Mouse (Mus musculus) midbrain, embryonic 13.5 days (tissue): ENCODE data around the gene Spdye4a. TPM values are rescaled to one million over a fixed set of nuclear protein-coding genes. Genes with fewer than 3 reads are reported as not detected.
"Not testable (repeated sequence)": the region's sequence is repeated elsewhere in the genome, so short reads cannot be mapped to it uniquely, and the experiment has no call there.

Experiments
- ATAC-seq: fragments of 200-750 bp; cut with Nextera tagmentation; 2 replicates; pipeline ENCODE4 v1.8.0; 2017; ENCODE audit warnings: mild to moderate bottlenecking, moderate TSS enrichment, moderate library complexity
- H3K27ac ChIP-seq: fragments of 300-500 bp; sonication (generic); 2 replicates; pipeline ENCODE4 v1.5.1; 2015; ENCODE audit warnings: inconsistent platforms, mild to moderate bottlenecking, moderate library complexity
- H3K27me3 ChIP-seq: fragments of 300-500 bp; sonication (generic); 2 replicates; pipeline ENCODE4 v1.6.1; 2015; ENCODE audit warnings: mild to moderate bottlenecking, inconsistent platforms
- H3K36me3 ChIP-seq: fragments of 300-500 bp; sonication (generic); 2 replicates; pipeline ENCODE4 v1.6.1; 2015; ENCODE audit warnings: mild to moderate bottlenecking, inconsistent platforms
- H3K4me1 ChIP-seq: fragments of 300-500 bp; sonication (generic); replicated peaks from 2 replicates; pipeline ENCODE4 v1.6.1; 2015; ENCODE audit warnings: inconsistent platforms
- H3K4me2 ChIP-seq: fragments of 300-500 bp; sonication (generic); replicated peaks from 2 replicates; pipeline ENCODE4 v1.6.1; 2015; ENCODE audit warnings: moderate library complexity, mild to moderate bottlenecking, inconsistent platforms
- H3K4me3 ChIP-seq: fragments of 300-500 bp; sonication (generic); replicated peaks from 2 replicates; pipeline ENCODE4 v1.5.1; 2015; ENCODE audit warnings: mild to moderate bottlenecking, inconsistent platforms
- H3K9ac ChIP-seq: fragments of 300-500 bp; sonication (generic); replicated peaks from 2 replicates; pipeline ENCODE4 v1.6.1; 2015; ENCODE audit warnings: mild to moderate bottlenecking, inconsistent platforms
- H3K9me3 ChIP-seq: fragments of 300-500 bp; sonication (generic); 2 replicates; pipeline ENCODE4 v1.6.1; 2016; ENCODE audit warnings: mild to moderate bottlenecking, inconsistent platforms
- WGBS: fragments of 180-500 bp; shearing (Covaris S2); methylation state at CpG from one replicate; pipeline ENCODE4 v1.1.7; 2015; 5-methylcytosine and 5-hydroxymethylcytosine counted together
- polyA plus RNA-seq: library from polyadenylated mRNA; unstranded; fragments of >200 nt; fragmentation: Nextera tagmentation; extraction: Ambion mirVana; gene quantifications from 2 replicates; pipeline ENCODE4 v1.2.1, GENCODE M21; 2015

The Spdye4a gene
- polyA plus RNA-seq, 1 experiment from 2014 or later: not detected

DNA sequence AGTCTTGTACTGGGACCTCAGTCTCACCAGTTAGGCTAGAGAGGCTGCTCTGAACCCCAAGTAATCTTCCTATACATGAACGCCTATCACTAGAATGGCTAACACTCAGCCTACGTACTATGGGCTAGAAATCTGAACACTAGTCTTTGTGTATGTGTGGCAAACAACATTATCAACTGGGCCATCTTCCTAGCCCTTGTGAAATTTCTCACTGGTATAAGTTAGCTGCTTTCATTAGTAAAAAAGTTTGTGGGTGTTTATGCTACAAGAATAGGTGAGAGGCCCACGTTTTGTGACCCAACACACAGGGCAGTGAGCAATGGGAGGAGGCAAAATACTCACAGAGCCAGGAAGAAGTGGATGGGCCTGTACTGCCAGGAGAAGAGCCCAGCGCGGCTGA lies 5.7 kb downstream of the Spdye4a start:
- H3K9ac ChIP-seq: no peak overlapping the region
- H3K9me3 ChIP-seq: no peaks in the 10 kb centered on the region
- no peak overlapping the region for H3K27ac ChIP-seq
- ATAC-seq: no peak
- no peaks in the 10 kb centered on the region for H3K27me3 ChIP-seq
- H3K36me3 ChIP-seq: no peaks in the 10 kb centered on the region
- H3K4me3 ChIP-seq: no peak overlapping the region
- H3K4me1 ChIP-seq: no peaks in the 10 kb centered on the region
- WGBS: 81% methylated on average over 5 of the region's 5 CpGs
- no peak overlapping the region for H3K4me2 ChIP-seq

DNA sequence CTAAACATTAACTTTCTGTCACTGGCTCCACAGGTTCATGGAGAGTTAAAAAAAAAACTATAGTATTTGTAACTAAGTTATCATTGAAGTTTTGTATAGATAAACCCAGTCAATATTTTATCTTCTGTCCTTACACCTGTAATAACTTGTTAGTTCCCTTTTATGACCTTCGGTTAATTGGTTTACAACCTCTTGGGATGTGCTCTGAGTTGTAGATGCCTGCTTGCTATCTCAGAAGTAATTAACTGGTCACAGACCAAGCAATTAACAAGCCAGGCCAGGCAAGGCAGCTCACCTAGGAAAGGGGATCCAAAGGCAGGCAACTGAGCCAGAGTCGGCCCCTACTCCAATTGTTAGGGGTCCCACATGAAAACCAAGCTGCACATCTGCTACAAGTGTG lies 12.9 kb downstream of the Spdye4a start:
- WGBS: 90% methylated on average over 2 of the region's 2 CpGs
- H3K4me2 ChIP-seq: no peak overlapping the region

DNA sequence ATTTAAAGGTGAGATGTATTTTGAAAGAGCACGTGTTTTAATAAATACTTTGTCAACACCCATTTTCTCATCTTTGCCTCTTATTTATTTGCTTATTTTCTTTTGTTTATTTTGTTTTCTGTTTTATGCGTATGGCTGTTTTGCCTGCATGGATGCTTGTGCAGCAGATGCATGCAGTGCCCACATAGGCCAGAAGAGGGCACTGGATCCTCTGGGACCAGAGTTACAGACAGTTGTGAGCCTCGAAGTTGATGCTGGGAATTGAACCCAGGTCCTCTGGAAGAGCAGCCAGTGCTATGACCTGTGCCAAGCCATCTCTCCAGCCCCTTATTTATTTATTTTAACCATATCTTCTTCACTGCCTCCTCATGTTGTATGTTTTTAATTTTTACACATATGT lies 21.7 kb downstream of the Spdye4a start:
- WGBS: 75% methylated on average over 3 of the region's 3 CpGs
- H3K4me1 ChIP-seq: no peaks in the 10 kb centered on the region
- no peak overlapping the region for H3K9ac ChIP-seq
- peaks cover 3% of the 10 kb centered on the region; the same call in 1 of the 2 replicates for H3K9me3 ChIP-seq
- no peak for ATAC-seq
- H3K4me2 ChIP-seq: no peak overlapping the region
- H3K4me3 ChIP-seq: no peak overlapping the region
- H3K27me3 ChIP-seq: no peaks in the 10 kb centered on the region
- H3K36me3 ChIP-seq: no peaks in the 10 kb centered on the region
- no peak overlapping the region for H3K27ac ChIP-seq

More for the DNA sequence above, 12.9 kb downstream of the Spdye4a start:
- no peaks in the 10 kb centered on the region for H3K36me3 ChIP-seq
- H3K27me3 ChIP-seq: no peaks in the 10 kb centered on the region
- no peak for ATAC-seq
- H3K4me1 ChIP-seq: no peaks in the 10 kb centered on the region
- no peak overlapping the region for H3K9ac ChIP-seq
- H3K9me3 ChIP-seq: 0 out of 2 replicates have a peak, but pooled peaks cover under 1% of the 10 kb centered on the region
- H3K4me3 ChIP-seq: no peak overlapping the region
- H3K27ac ChIP-seq: no peak overlapping the region

DNA sequence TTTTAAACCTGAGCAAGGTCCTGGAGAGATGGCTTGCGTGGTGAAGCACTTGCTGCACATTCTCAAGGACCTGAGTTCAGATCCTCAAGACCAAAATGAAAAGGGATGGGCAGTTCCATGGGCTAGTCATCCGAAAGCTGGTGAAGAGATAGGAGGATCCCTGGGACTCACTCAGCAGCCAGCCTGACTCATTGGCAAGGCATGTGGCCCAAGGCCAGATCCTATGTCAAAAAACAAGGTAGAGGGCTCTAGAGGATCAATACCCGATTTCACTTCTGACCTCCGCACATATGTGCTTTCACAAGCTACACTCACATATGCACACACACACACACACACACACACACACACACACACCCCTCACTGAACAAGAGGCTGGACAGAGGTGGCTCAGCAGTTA lies 30.2 kb downstream of the Spdye4a start:
- no peak for ATAC-seq
- H3K4me1 ChIP-seq: no peaks in the 10 kb centered on the region
- H3K27ac ChIP-seq: no peak overlapping the region
- WGBS: 89% methylated on average over 4 of the region's 4 CpGs
- H3K36me3 ChIP-seq: no peaks in the 10 kb centered on the region
- H3K4me2 ChIP-seq: no peak overlapping the region
- H3K27me3 ChIP-seq: no peaks in the 10 kb centered on the region
- no peaks in the 10 kb centered on the region for H3K9me3 ChIP-seq
- no peak overlapping the region for H3K9ac ChIP-seq
- no peak overlapping the region for H3K4me3 ChIP-seq

DNA sequence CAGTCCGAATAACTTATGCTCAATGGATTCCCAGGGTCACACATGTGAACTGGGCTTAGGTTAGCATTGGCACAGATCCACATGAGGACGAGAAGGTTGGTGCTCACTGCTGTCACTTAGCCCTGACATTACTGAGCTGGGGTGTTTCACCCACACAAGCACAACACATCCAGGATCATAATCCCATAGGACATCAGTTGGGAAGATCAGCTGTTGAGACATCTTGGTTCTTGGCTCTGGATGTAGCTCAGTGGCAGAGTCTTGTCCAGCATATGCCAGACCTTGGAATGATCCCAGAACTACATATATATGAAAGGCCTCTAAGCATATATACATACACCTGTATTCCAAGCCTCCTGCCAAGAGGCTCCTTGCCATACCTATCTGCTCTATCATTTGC lies 31.5 kb downstream of the Spdye4a start:
- Histone ChIP-seq H3K9ac (no peak overlapping the region), H3K9me3 (no peaks in the 10 kb centered on the region), H3K4me3 (no peak overlapping the region), H3K4me1 (no peaks in the 10 kb centered on the region), H3K27ac (no peak overlapping the region), H3K36me3 (no peaks in the 10 kb centered on the region), H3K4me2 (no peak overlapping the region), H3K27me3 (no peaks in the 10 kb centered on the region)
- 76% methylated on average over 2 of the region's 2 CpGs for WGBS
- no peak for ATAC-seq

DNA sequence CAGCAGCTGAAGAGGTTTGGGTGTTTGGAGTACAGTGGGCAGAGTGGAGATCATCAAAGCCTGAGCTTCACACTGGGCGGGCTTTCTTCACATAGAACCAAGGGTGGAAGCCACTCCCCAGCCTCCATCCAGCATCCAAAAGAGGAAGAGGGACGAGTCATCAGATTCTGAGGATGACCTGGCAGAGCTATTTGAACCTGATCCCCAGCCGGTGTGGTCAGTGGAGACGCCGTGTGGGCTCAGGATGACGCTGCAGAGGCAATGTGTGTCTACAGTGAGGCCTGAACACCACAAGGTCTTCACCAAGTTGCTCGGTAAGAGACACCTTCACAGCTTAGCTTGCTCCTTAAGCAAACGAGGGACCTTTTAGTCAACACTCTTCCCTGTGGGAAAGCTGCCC lies 31.9 kb downstream of the Spdye4a start:
- H3K4me1 ChIP-seq, H3K27ac ChIP-seq: not testable (repeated sequence)

DNA sequence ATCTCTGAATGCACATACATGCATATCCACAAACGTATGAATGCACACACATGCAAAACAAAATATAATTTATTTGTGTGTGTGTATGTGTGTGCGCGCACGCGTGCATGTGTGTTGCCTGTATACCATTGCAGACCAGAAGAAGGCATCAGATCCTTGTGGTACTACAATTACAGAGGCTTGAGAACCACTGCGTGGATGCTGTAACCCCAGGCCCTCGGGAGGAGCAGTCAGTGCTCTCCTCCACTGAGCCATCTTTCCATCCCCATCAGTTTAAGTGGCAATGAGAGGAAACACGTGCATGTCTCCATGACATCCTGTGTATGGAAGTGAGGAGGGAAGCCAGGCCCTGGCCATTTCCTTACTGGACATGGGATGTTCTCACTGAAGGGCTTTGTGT lies 33.9 kb downstream of the Spdye4a start:
- Histone ChIP-seq H3K4me3 (no peak overlapping the region), H3K9ac (no peak overlapping the region), H3K4me1 (no peaks in the 10 kb centered on the region), H3K4me2 (no peak overlapping the region), H3K9me3 (no peaks in the 10 kb centered on the region), H3K27me3 (no peaks in the 10 kb centered on the region), H3K36me3 (no peaks in the 10 kb centered on the region), H3K27ac (no peak overlapping the region)
- 92% methylated on average over 8 of the region's 8 CpGs for WGBS
- no peak for ATAC-seq

More for the DNA sequence above, 31.9 kb downstream of the Spdye4a start:
- ATAC-seq, H3K4me2 ChIP-seq, H3K27me3 ChIP-seq, H3K4me3 ChIP-seq, H3K9ac ChIP-seq, H3K36me3 ChIP-seq, H3K9me3 ChIP-seq: not testable (repeated sequence)
- WGBS: 71% methylated on average over 8 of the region's 8 CpGs

DNA sequence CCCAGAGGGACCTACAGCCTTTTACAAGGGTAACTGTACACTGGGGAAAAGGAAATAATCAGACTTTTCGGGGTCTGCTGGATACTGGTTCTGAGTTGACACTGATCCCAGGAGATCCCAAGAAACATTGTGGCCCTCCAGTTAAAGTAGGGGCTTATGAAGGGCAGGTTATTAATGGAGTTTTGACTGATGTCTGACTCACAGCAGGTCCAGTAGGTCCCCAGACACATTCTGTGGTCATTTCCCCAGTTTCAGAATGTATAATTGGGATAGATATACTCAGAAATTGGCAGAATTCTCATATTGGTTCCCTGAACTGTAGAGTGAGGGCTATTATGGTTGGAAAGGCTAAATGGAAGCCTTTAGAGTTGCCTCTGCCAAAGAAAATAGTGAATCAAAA lies 38.7 kb downstream of the Spdye4a start:
- H3K4me1 ChIP-seq, ATAC-seq, H3K36me3 ChIP-seq, H3K27ac ChIP-seq, H3K4me3 ChIP-seq, H3K9me3 ChIP-seq, H3K4me2 ChIP-seq, H3K27me3 ChIP-seq, H3K9ac ChIP-seq: not testable (repeated sequence)
- WGBS: 78% methylated on average over 1 of the region's 1 CpGs

DNA sequence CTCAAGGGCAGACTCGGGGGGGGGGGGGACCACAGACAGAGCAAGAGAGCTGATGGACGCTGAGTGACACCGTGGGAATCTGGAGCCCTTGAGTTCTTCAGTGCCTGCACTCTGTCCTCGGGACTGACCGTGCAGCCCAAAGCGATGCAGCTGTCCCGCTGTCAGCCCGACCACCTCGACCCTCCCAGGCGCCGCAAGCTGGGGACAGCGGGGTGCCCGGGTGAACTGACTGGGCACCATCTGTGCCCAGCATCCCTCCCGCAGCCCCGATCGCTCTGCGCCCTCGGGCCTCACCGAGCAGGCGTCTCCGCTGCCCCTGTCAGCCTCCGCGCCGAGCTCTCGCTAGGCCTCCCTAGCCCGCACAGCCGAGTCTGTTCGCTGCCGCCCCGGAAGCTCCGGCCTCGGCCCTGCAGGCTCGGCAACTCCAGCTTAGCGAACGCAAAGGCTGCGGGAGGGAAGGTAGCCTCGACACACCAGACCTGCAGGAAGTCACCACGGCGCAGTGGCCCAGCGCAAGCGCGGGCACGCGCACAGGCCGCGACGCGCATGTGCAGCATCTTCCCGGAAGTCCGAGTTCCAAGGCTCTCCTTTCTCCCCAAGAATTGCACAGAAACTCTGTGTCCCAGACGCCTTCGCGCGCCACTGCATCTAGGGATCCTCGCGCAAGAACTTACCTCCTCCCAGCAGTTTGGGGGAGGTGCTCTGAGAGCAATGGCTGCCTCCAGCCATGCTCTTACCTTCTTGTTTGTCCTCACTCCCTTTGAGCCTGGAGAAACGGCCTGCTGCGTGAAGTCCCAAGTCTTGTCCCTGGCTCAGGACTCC lies 46.2 kb downstream of the Spdye4a start, which contains the start of the genes Rbak and Spdye4b:
Gene Rbak, minus strand, starts transcription at position 521 of the 822 bp plus-strand sequence.
Gene Spdye4b, plus strand, starts transcription at position 763 of the 822 bp plus-strand sequence.
- Histone ChIP-seq H3K27ac (peak within 1 kb of the TSS; percentile 94), H3K4me3 (peak within 1 kb of the TSS; percentile 80), H3K4me1 (peaks cover 14% of the 10 kb centered on the region), H3K9me3 (0 out of 2 replicates have a peak, but pooled peaks cover 6% of the 10 kb centered on the region), H3K4me2 (peak within 1 kb of the TSS; percentile 83), H3K9ac (peak within 1 kb of the TSS; percentile 95), H3K27me3 (no peaks in the 10 kb centered on the region), H3K36me3 (peaks cover 30% of the 10 kb centered on the region)
- WGBS: under 1% methylated on average over 58 of the region's 58 CpGs
- ATAC-seq: peak; percentile 98

DNA sequence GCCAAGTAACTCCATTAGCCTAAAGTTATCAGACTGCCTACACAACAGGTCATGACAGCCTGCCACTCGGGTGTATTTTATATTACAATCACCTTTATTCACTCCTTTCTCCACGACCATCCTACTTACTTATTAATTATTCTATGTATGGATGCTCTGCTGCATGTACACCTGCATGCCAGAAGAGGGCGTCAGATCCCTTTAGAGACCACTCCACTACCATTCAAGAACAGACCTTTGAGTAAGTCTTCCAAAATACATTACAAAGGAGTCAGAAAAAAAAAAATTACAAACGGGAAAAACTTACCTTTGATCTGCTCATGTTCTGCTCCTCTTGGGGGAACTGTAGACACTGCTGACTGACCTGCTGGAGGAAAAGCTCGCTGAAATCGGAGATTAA lies 47.5 kb downstream of the Spdye4a start:
- peaks cover 43% of the 10 kb centered on the region for H3K36me3 ChIP-seq
- peak overlapping the region; percentile 83 for H3K4me2 ChIP-seq
- peaks cover 14% of the 10 kb centered on the region for H3K4me1 ChIP-seq
- WGBS: 42% methylated on average over 6 of the region's 6 CpGs
- H3K27me3 ChIP-seq: no peaks in the 10 kb centered on the region
- 0 out of 2 replicates have a peak, but pooled peaks cover 6% of the 10 kb centered on the region for H3K9me3 ChIP-seq
- H3K4me3 ChIP-seq: peak overlapping the region; percentile 80
- no peak for ATAC-seq
- peak overlapping the region; percentile 95; the same call in 1 of the 2 replicates for H3K9ac ChIP-seq
- H3K27ac ChIP-seq: no peak overlapping the region

DNA sequence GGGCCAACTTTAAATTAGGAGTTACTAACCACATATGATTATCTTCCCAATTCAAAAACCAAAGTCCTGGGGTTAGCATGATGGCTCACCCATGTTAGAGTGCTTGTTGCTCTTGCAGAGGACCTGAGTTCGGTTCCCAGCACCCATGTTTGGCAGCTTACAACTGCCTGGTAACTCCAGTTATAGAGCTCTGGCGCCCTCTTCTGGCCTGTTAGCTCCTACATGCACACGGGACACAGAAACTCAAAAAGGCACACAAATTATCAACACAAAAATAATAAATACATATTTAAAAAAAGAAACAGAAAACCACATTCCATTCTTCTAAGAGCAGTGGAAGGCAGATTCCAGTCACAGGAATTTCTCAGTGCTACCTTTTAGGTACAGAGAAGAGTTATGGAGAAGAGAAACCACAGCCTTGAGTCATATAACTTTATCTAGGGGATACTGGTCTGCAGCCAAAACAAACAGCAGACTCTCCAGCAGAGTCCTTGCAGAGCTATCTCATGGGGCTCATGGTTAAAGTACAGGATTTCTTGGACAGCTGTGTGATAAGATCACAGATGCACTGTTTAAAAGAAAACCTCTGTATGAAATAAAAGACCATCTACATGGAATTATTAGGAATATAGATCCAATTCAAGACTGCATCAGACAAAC lies 49.0 kb downstream of the Spdye4a start:
- no peak overlapping the region for H3K9ac ChIP-seq
- no peak overlapping the region for H3K4me3 ChIP-seq
- H3K36me3 ChIP-seq: peaks cover 58% of the 10 kb centered on the region
- ATAC-seq: no peak
- 93% methylated on average over 3 of the region's 3 CpGs for WGBS
- no peak overlapping the region for H3K4me2 ChIP-seq
- H3K4me1 ChIP-seq: peaks cover 14% of the 10 kb centered on the region
- H3K27me3 ChIP-seq: no peaks in the 10 kb centered on the region
- H3K9me3 ChIP-seq: 0 out of 2 replicates have a peak, but pooled peaks cover 6% of the 10 kb centered on the region
- H3K27ac ChIP-seq: no peak overlapping the region

DNA sequence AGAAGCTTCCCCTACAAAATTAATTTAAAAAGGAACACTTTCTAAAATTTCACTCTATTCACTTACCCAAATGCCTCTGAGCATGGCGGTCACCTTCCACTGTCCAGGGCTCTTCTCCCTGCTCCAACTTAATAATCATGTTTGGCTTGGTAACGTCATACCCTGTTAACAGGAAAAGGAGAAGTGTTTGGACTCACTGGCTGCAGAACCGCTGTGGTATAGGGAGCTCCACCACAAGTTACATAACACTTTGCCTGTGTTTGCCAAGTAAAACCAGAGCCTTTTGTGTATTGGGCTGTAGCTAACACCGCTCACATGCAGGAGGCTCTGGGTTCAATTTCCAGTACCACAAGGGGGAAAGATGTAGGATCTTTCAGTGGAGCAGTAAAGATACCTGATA lies 50.7 kb downstream of the Spdye4a start:
- H3K4me2 ChIP-seq: no peak overlapping the region
- ATAC-seq: no peak
- no peak overlapping the region for H3K27ac ChIP-seq
- WGBS: 96% methylated on average over 4 of the region's 4 CpGs
- H3K4me3 ChIP-seq: no peak overlapping the region
- no peak overlapping the region for H3K9ac ChIP-seq
- H3K36me3 ChIP-seq: peaks cover 75% of the 10 kb centered on the region
- peaks cover 14% of the 10 kb centered on the region for H3K4me1 ChIP-seq
- no peaks in the 10 kb centered on the region for H3K27me3 ChIP-seq
- 0 out of 2 replicates have a peak, but pooled peaks cover 6% of the 10 kb centered on the region for H3K9me3 ChIP-seq
